Mouse (Mus musculus): Measurements from ENCODE around the gene Mast4.

Gene Mast4

DNA sequence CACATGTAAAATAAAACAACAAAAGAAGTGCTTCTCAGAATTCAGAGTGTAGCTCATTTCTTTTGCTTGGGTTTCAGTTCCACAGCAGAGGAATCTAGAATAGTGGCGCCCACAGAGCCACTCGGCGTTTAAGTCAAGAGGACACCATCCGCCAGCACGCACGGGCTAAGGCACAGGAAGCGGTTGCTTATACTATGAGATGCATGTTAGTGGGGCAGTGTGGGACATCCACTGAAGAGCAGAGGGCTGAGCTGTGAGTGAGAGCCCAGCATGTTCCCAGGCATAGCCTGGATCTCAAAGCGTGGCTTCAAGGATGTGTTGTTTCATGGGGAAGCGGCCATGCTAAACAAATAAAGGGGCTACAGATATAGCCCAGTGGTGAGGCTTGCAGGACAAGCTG, 214.6 kb downstream of the Mast4 start:
- DNase-seq (ENCODE audit: low spot score) = no peak

- no peak for DNase-seq (ENCODE audit: low spot score)
Observed at GRCm38 (mm10) chr13:103115116-103115515, 219.2 kb downstream of the Mast4 start.

- DNase-seq (ENCODE audit: low spot score) = no peak
Observed at GRCm38 (mm10) chr13:103114274-103114673, 220.0 kb downstream of the Mast4 start.

DNA sequence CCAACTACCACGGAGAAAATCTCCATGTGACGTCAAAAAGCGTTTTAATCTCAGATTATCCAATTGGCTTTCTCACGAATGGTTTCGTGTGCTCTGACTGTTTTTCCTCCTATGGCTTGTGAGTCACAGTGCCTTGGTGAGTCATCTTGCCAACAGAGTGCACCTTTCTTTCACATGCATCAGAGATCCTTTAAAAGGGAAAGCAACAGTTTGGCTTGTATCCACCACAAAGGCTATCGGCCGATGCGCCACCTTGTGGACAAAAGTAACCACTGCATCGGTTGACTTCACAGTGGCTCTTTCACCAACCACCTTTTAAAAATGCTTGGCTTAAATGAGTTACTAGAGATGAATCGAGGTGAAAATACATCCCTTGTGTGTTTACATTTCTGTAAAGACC, 224.4 kb downstream of the Mast4 start:
- peak; percentile 22 for DNase-seq (ENCODE audit: low spot score)

GRCm38 (mm10) chr13:103107362-103107761, 226.9 kb downstream of the Mast4 start:
- DNase-seq (ENCODE audit: low spot score) = no peak

DNA sequence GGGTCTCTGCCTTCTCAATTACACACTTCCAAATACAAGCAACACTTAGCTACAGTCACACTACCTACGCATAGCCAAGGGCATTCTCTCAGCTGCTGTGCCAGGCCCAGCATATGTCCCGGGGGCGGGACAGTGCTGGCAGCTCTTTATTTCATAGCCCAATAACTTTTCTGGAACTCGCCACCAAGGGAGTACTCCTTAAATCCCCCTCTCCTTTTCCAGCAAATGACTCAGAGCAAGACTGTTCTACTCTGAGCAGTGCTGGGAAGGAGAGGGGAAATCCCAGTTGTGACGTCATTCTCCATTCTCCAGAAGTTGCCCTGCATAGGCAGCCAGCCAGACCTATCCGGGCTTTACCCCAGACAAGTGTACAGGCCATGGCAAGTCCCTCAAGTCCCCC, 231.7 kb downstream of the Mast4 start:
- DNase-seq (ENCODE audit: low spot score) = no peak

DNA sequence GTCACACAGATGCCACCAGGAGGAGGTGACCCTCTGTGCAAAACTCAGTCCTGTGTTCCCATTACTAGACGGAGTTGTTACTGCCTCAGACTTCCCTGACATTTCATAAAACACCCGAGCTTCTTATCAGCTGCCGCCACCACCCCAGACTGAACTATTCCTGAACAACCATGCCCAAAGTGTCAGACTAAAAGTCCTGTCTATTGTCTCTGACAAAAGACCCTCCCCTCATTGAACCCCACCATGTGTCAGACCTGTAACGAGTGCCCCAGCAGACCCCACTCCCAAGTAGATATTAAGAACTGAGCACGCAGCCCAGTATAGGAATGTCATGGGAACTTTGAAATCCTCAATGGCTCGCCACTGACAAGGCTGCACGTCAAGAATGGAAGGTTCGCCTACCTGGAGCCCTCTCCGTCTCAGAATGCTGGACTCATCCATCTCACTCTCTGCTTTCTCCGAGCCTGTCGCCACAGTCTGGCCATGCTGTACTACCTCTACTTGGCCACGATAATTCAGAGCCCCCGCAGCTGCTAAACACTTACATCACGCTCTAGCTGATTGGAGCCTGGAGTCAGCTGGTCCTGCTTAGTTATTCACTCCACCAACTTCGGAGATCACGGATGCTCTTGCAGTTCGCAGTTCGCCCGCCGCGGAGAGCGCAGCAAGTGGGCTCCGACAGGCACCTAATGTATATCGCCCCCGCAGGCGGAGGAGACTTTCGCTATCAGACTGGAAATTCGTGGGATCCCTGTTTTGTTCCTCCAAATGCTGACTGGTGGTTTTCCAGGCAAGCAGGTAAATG, 237.7 kb downstream of the Mast4 start:
- no peak for DNase-seq (ENCODE audit: low spot score)

DNA sequence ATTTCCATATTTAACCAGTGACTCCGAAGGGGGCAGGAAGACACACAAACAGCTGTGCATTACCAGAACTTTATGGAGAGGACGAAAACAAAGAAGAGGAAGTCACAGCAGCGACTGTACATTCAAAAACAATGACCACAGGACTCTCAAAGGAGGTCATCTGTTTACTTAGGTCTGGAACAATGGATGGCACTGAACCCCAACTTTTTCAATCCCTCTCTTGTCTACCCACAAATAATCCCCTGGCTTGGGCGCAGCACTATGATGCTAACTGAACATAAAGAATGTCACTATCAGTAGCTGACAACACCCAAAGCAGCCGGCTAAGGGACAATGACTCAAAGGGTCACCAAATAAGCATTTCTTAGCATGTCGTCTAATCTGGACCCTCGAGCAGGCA, 238.8 kb downstream of the Mast4 start:
- DNase-seq (ENCODE audit: low spot score) = no peak

- DNase-seq (ENCODE audit: low spot score) = no peak
Observed at GRCm38 (mm10) chr13:103094595-103094994, 239.7 kb downstream of the Mast4 start.

DNA sequence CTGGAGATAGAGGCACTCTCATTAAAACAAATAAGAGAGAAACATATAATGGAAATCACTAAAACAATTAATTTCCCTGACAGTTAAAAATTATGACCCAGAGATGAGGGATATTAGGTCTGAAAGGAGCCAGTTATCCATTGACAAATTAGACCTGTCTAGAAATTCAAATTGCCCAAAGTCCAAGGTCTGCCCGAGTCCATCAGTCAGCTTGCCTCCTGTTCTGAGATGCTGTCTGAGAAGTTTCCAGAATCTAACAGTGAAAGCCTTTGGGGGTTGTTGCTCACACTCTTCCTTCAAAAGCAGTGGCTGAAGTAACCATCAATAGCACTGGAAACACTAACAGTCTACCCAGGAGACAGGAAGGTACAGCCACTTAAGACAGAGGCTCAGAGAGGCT, 240.6 kb downstream of the Mast4 start:
- no peak for DNase-seq (ENCODE audit: low spot score)

- no peak for DNase-seq (ENCODE audit: low spot score)
Observed at GRCm38 (mm10) chr13:103085540-103086121, 248.7 kb downstream of the Mast4 start.

- DNase-seq (ENCODE audit: low spot score) = no peak
Observed at GRCm38 (mm10) chr13:103082891-103083290, 251.4 kb downstream of the Mast4 start.

DNA sequence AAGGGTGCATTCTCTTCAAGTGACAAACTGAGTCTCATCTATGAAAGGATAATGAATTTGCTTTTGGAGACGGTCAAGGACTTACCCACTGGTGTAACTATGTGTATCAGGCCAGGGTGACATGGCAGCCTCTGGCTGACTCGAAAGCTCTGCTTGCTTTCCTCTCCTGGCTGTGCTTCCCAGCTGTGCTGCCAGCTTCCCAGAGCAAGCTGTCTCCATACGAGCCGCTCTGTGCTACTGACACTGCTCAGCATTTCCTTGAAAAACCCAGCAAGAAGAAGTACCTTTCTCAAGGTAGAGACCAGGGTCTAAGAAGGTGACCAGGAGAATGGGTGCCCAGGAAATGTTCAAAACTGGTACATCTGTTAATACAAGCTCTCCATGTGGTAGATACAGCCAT, 254.5 kb downstream of the Mast4 start:
- no peak for DNase-seq (ENCODE audit: low spot score)

DNA sequence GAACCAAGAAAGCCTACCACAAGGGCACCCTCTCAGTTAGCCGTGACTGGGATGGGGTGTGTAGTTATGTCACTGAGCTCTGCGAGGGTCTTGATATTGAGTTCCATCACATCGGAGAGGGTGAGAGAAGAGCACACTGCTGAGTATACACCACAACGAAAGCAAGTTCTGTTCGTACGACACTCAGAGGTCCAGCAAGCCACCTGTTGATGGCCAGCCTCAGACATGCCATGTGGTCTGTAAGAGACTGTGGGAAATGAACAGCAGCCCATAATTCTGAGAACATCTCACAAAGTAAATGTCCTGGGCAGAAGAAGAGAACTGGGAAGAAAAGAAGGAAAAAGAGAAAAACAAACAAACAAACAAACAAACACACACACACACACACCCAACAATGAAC, 255.5 kb downstream of the Mast4 start:
- DNase-seq (ENCODE audit: low spot score) = no peak

- no peak for DNase-seq (ENCODE audit: low spot score)
Observed at GRCm38 (mm10) chr13:103073461-103073860, 260.8 kb downstream of the Mast4 start.

DNA sequence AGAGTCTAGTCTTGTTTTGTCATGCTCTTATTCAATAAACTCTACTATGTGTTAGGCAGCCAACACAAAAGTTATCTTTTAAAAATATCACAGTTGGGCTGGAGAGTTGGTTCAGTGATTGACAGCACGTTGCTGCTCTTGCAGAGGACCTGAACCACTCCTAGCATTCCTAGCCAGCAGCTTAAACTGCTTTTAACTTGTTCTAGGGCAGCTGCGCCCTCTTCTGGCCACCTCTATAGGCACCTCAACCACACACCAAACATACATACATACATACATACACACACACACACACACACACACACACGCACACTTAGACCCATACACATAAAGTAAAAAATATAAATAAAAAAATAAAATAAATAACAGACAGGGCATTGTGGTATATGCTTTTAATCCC, 262.5 kb downstream of the Mast4 start:
- DNase-seq (ENCODE audit: low spot score) = no peak

- no peak for DNase-seq (ENCODE audit: low spot score)
Observed at GRCm38 (mm10) chr13:103067581-103068166, 266.6 kb downstream of the Mast4 start.

- no peak for DNase-seq (ENCODE audit: low spot score)
Observed at GRCm38 (mm10) chr13:103065437-103065836, 268.9 kb downstream of the Mast4 start.

DNA sequence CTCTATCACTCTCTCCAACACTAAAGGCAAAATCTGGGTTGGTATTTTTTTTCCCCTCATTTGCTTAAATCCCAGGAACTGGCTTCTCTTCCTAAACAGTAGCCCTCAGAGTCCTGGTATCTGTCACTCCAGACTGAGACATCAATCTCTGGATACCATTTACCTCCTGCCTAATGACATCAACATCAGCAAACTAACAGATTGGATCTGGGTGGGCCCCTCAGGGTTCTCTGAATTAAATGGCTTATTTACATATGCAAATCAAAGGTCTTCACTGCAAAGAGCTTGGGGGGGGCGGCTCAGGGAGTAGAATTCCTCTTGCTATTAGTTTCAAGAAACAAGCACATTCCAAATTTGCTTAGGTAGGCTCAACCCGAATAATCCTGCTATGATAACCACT, 272.6 kb downstream of the Mast4 start:
- no peak for DNase-seq (ENCODE audit: low spot score)

DNA sequence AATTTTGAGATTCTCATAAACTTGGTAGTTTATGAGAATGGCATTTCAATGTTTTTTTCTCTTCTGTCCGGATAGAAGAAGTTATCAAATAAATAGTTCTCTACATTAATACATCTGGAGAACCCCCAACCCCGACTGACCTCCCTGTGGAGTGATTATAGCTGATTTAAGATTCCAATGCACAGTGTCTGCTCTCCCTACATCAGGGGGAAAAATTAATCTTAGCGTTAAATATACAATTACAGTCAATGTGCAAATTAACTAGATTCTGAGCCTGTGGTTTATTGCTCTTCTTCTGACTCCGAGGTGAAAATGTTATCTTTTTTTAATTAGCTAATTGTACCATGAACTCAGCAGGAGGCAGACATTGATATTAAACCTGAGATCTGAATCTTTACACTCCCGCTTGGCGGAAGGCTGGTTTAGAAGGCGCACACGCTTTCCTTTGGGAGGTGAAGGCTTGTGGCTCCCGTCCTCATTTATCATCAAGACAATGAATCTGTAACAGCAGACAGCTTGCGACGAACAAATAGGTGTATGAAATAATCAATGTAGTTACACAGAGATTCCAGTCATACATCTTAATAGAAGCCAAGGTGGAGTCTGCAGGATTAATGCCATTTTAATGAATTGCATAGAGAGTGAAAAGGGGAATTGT, 274.2 kb downstream of the Mast4 start:
- DNase-seq (ENCODE audit: low spot score) = no peak

DNA sequence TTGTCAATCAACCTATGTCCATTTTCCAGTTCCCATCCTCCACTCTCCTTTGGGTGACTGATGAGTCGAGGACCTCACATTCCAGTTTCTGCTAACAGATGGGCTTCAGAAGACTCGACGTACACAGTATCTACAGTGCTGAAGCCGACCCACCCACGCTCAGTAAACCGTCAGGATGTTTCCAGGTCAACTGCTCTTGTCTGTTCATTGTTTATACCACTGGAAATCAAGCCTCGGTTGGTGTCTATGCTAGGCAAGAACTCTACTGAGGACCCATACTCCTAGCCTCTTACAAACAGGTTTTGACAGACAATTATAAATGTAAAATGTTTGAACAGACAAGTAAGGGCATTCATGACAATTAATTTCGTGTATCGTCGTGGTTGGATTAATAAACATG, 277.8 kb downstream of the Mast4 start:
- no peak for DNase-seq (ENCODE audit: low spot score)

DNA sequence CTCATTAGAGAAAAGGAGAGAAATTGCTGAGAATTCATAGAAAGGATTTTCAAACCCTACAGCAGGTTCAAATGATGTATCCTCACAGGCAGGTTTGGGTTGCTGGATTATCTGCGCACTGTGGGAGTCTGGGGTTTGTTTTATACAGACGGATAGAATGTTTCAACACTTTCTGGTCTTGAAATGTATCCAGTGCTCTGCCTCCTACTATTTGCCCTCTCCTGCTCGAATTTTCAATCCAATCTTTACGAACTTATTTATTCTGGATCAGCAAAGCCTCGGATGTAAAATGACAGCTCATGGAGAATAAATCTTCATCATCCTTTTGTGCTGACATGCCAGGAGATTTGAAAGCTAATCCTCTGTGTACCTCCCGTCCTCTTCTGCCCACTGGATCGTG, 281.6 kb downstream of the Mast4 start:
- no peak for DNase-seq (ENCODE audit: low spot score)

DNA sequence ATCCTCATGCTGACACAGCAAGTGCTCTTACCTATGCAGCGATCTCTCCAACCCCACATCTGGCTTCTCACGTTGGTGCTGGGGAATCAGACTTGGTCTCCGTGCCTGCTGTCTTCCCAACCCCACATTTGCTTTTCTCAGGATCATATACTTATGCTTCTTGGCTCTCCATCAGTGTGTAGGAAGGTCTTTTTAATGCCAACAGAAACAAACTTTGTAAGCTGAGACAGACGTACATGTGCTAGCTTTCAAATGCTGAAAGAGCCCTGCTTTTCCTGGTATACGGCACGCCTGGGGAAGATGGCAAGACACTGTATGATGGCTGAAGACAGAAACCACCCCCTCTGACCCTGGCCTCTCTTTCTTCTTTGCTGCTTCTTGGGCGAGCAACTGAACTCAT, 285.3 kb downstream of the Mast4 start:
- no peak for DNase-seq (ENCODE audit: low spot score)

All from urinary bladder, postnatal 10 days (tissue).